Mouse (Mus musculus) G1E (cell line): Measurements from ENCODE around the gene Mapkbp1. TPM values are rescaled to one million over a fixed set of nuclear protein-coding genes. Genes with fewer than 3 reads are reported as not detected.

Experiments used
- ATAC-seq: 2 replicates; pipeline ENCODE4 v1.8.0; 2016; ENCODE audit warnings: mild to moderate bottlenecking; ENCODE audit not compliant: insufficient number of reproducible peaks, poor library complexity, low FRiP score, severe bottlenecking; ENCODE audit errors: extremely low read depth
- DNase-seq: peaks from one replicate; pipeline ENCODE4 v3.0.0; 2012; ENCODE audit warnings: low spot score
- H3K27me3 ChIP-seq: 2 replicates; pipeline ENCODE4 v1.6.1; 2012; ENCODE audit warnings: mild to moderate bottlenecking, low read length, inconsistent platforms; ENCODE audit not compliant: insufficient read depth
- H3K36me3 ChIP-seq: replicated peaks from 2 replicates; pipeline ENCODE3; 2012; ENCODE audit warnings: mild to moderate bottlenecking, inconsistent platforms
- H3K4me1 ChIP-seq: 2 replicates; pipeline ENCODE4 v1.6.1; 2012; ENCODE audit warnings: low read depth, low read length, inconsistent platforms, mixed read lengths; ENCODE audit not compliant: insufficient read depth
- H3K4me3 ChIP-seq: 2 replicates; pipeline ENCODE4 v1.5.1; 2012; ENCODE audit warnings: low read depth, mild to moderate bottlenecking, inconsistent platforms, low read length, moderate library complexity, mixed read lengths
- H3K9me3 ChIP-seq: replicated peaks from 2 replicates; pipeline ENCODE4 v1.6.1; 2012; ENCODE audit warnings: inconsistent platforms
- CTCF ChIP-seq: IDR thresholded peaks from 2 replicates; pipeline ENCODE4 v1.5.1; 2012; ENCODE audit warnings: low read depth, low read length, inconsistent platforms, mixed read lengths
- GATA1 ChIP-seq: IDR thresholded peaks from 2 replicates; pipeline ENCODE4 v1.6.1; 2012; ENCODE audit warnings: borderline replicate concordance, low read length, inconsistent platforms, mixed read lengths
- GATA2 ChIP-seq: IDR thresholded peaks from 2 replicates; pipeline ENCODE4 v1.6.1; 2012; ENCODE audit warnings: low read depth, low read length, inconsistent platforms, borderline replicate concordance
- POLR2AphosphoS5 ChIP-seq: IDR thresholded peaks from 2 replicates; pipeline ENCODE4 v1.6.1; 2012; ENCODE audit warnings: low read depth, low read length, inconsistent platforms; ENCODE audit not compliant: insufficient replicate concordance
- TAL1 ChIP-seq: conservative IDR thresholded peaks from 2 replicates; pipeline ENCODE4 v1.6.1; 2012; ENCODE audit warnings: low read depth, low read length, inconsistent platforms, mixed read lengths
- polyA plus RNA-seq: library from polyadenylated mRNA; stranded (reverse); fragments of >175 nt; gene quantifications from 2 replicates; pipeline ENCODE4 v1.2.3, GENCODE M21; 2012
- total RNA-seq, 2 experiments: library from RNA; stranded (forward) in 1 of 2; stranded (reverse) in 1 of 2; fragments of 200-1000 nt in 1 of 2; fragments of >200 nt in 1 of 2; fragmentation: Nextera tagmentation in 1 of 2; gene quantifications; 2 replicates each; pipeline ENCODE4 v1.2.3; 2014 to 2017

Mapkbp1 gene
- total and polyA plus RNA-seq, 3 experiments: 3.7 to 9.3 (median 4.2) TPM

DNA sequence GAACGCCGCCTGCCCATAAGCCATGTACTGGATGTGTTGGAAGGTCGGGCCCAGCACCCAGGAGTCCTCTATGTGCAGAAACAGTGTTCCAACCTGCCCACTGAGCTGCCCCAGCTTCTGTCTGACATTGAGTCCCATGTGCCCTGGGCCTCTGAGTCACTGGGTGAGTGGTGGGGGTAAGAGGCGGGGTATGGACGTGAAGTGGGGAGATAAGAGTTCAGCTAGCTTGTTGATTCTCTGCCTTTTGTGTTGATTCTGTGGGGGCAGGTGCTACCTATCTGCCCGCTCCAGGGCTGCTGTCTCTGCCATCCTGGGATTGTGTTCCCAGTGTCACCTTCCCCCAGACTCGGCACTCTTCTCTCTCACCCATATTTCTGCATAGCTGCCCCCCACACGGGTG lies 57.9 kb downstream of the Mapkbp1 start:
- Histone ChIP-seq H3K9me3 (no peaks in the 10 kb centered on the region), H3K36me3 (peaks cover 35% of the 10 kb centered on the region), H3K4me3 (no peak overlapping the region), H3K27me3 (peaks cover 6% of the 10 kb centered on the region; the same call in 1 of the 2 replicates), H3K4me1 (peaks cover 33% of the 10 kb centered on the region)
- ATAC-seq (no peak), DNase-seq (no peak)
- TF ChIP-seq GATA2 (no peak), TAL1 (no peak), GATA1 (no peak)

DNA sequence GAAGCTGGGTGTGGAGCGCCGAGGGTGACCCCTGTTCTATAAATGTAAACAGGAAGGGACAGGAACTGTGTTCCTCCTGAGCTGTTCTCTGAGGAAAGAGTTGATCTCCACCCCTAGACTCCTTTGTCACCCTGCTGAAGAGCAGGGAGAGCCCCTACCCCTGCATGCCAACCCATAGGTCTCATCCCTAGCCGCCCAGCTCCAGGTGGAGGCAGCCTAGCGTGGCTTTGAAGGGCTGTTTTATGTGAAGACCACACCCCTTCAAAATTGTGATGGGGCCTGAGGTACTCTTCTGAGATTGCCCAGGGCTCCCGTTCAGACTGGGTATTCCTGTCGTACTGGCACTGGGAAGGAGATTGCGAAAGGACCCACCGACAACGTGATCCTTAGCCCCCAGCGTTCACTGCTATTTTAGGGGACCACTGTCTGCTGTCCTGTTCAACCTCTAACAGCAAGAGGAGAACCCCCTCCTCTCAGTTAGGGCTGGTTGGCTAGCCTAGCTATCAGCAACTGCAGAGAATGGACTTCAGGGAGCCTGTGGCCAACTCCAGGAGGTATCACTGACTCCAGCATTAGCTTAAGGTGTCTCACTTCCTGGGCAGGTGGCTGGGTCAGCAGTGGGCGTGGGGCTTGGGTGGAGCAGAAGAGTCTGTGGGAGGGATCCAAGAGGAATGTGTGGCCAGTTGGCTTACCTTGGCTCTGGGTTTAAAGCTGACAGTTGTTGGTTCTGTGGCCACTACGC lies 60.4 kb downstream of the Mapkbp1 start, which contains the start of gene Pla2g4b:
Gene Pla2g4b, plus strand, starts transcription at position 692 of the 742 bp plus-strand sequence.
- no peak for DNase-seq
- no peak for ATAC-seq
- H3K9me3 ChIP-seq: no peaks in the 10 kb centered on the region
- H3K4me1 ChIP-seq: peaks cover 17% of the 10 kb centered on the region
- peaks cover 22% of the 10 kb centered on the region; the same call in 1 of the 2 replicates for H3K27me3 ChIP-seq
- H3K36me3 ChIP-seq: peaks cover 29% of the 10 kb centered on the region
- no peak within 1 kb of the TSS for H3K4me3 ChIP-seq
- TF ChIP-seq POLR2AphosphoS5: no peak
- TF ChIP-seq CTCF: no peak
- TF ChIP-seq GATA2: no peak
- no peak for TF ChIP-seq TAL1
- TF ChIP-seq GATA1: no peak

DNA sequence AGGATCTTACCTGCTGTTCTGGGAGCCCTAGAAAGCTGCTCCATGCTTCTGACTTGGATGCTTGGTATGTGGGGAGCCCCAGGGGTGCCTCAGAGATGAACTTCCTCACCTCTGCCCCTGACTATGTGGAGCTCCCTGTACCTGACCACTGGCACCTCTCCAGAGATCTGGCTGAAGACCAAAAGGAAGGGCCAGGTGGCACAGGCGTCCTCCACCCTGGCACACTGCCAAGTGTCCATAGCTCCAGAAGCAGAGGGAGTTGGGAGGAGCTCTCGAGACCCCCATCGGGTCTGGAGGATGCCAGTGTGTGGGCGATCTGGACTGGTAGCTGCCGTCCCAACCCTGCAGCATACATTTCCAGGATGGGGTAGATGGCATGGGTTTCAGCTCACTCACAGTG lies 61.2 kb downstream of the Mapkbp1 start:
- H3K9me3 ChIP-seq: no peaks in the 10 kb centered on the region
- DNase-seq (no peak), ATAC-seq (no peak)
- peaks cover 29% of the 10 kb centered on the region for H3K36me3 ChIP-seq
- H3K4me3 ChIP-seq: no peak overlapping the region
- H3K27me3 ChIP-seq: peaks cover 28% of the 10 kb centered on the region; the same call in 1 of the 2 replicates
- TF ChIP-seq GATA2: no peak
- TF ChIP-seq TAL1: no peak
- no peak for TF ChIP-seq POLR2AphosphoS5
- no peak for TF ChIP-seq CTCF
- no peak for TF ChIP-seq GATA1
- H3K4me1 ChIP-seq: peaks cover 14% of the 10 kb centered on the region

DNA sequence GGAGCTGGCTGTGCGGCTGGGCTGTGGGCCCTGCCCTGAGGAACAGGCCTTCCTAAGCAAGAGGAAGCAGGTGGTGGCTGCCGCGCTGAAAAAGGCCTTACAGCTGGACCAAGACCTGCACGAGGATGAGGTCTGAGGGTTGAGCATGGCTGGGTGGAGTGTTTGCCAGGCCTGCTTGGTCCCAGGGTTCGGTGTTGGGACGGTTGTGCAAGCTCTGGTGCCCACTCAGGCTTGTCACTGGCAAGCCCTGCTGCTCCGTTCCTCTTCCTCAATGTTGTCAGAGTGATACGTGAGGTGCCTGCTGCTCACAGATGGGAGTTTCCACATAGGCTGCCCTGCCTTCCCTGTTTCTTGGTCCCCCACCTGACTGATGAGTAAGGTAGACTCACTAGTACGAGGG lies 65.2 kb downstream of the Mapkbp1 start:
- H3K27me3 ChIP-seq: peaks cover 45% of the 10 kb centered on the region; the same call in 1 of the 2 replicates
- H3K4me3 ChIP-seq: no peak overlapping the region
- no peaks in the 10 kb centered on the region for H3K36me3 ChIP-seq
- TF ChIP-seq POLR2AphosphoS5: no peak
- TF ChIP-seq CTCF: no peak
- no peak for TF ChIP-seq GATA2
- TF ChIP-seq GATA1: no peak
- TF ChIP-seq TAL1: no peak
- H3K4me1 ChIP-seq: no peaks in the 10 kb centered on the region; the same call in 1 of the 2 replicates
- no peaks in the 10 kb centered on the region for H3K9me3 ChIP-seq
- DNase-seq: no peak
- ATAC-seq: no peak

DNA sequence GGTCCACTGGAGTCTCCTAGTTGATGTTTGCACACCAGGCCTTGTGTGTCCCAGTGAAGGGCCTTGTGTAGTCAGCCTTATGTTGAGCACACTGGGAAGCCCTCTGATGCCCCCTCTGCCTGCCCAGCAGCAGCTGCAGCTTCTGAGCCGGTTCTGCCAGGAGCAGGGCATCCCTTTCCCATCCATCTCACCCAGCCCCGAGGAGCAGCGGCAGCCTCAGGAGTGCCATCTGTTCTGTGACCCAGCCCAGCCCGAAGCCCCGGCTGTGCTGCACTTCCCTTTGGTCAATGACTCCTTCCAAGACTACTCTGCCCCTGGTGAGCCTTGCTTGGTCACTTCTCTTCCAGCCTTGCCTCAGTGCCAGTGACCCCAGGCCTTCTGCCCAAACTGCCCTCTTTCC lies 68.5 kb downstream of the Mapkbp1 start:
- no peak for ATAC-seq
- peaks cover 5% of the 10 kb centered on the region; the same call in 1 of the 2 replicates for H3K4me1 ChIP-seq
- no peak for DNase-seq
- no peaks in the 10 kb centered on the region for H3K36me3 ChIP-seq
- TF ChIP-seq GATA1: no peak
- TF ChIP-seq TAL1: no peak
- H3K27me3 ChIP-seq: peaks cover 46% of the 10 kb centered on the region; the same call in 1 of the 2 replicates
- H3K9me3 ChIP-seq: no peaks in the 10 kb centered on the region
- no peak overlapping the region for H3K4me3 ChIP-seq

DNA sequence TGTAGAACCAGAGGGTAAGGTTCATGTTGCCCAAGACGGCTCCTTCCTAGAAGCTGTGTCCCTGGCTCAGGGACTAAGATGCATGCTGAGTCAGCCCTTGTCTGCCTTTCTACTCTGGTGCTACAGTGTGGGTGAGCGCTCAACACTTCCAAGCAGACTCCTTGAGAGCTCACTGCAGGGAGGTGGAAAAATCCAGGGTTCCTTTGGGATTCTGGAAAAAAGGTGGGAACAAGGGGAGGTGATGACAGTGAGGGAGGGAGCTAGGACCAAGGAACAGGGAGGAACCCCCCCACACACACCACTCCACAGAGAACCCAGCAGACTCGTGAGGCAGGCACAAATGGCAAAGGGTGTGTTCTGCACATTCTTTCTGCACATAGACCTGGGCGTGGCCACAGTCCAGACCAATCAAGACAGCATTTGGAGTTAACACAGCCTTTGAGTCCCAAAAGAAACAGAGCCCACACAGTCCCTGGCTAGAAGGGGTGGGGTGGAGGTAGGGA lies 71.7 kb downstream of the Mapkbp1 start:
- Histone ChIP-seq H3K27me3 (peaks cover 44% of the 10 kb centered on the region; the same call in 1 of the 2 replicates), H3K36me3 (no peaks in the 10 kb centered on the region), H3K4me3 (no peak overlapping the region), H3K9me3 (no peaks in the 10 kb centered on the region), H3K4me1 (peaks cover 5% of the 10 kb centered on the region; the same call in 1 of the 2 replicates)
- no peak for ATAC-seq
- no peak for DNase-seq
- TF ChIP-seq TAL1: no peak
- TF ChIP-seq CTCF: no peak
- no peak for TF ChIP-seq GATA1
- TF ChIP-seq GATA2: no peak
- no peak for TF ChIP-seq POLR2AphosphoS5
